Mouse (Mus musculus) neural tube, embryonic 15.5 days (tissue): ENCODE data around the gene Trim47. TPM values are rescaled to one million over a fixed set of nuclear protein-coding genes. Genes with fewer than 3 reads are reported as not detected.

ENCODE experiments used
- ATAC-seq: fragments of 200-750 bp; cut with Nextera tagmentation; 2 replicates; pipeline ENCODE4 v1.8.0; 2017; ENCODE audit warnings: mild to moderate bottlenecking, moderate TSS enrichment, moderate library complexity; ENCODE audit not compliant: low FRiP score
- H3K27ac ChIP-seq: fragments of 300-500 bp; sonication (generic); replicated peaks from 2 replicates; pipeline ENCODE4 v1.5.1; 2015; ENCODE audit warnings: mild to moderate bottlenecking, inconsistent platforms
- H3K27me3 ChIP-seq: fragments of 300-500 bp; sonication (generic); replicated peaks from 2 replicates; pipeline ENCODE4 v1.6.1; 2015; ENCODE audit warnings: inconsistent platforms
- H3K36me3 ChIP-seq: fragments of 300-500 bp; sonication (generic); 2 replicates; pipeline ENCODE4 v1.6.1; 2015; ENCODE audit warnings: inconsistent platforms
- H3K4me1 ChIP-seq: fragments of 300-500 bp; sonication (generic); 2 replicates; pipeline ENCODE4 v1.6.1; 2015; ENCODE audit warnings: inconsistent platforms
- H3K4me2 ChIP-seq: fragments of 300-500 bp; sonication (generic); 2 replicates; pipeline ENCODE4 v1.6.1; 2015; ENCODE audit warnings: inconsistent platforms, mild to moderate bottlenecking, moderate library complexity
- H3K4me3 ChIP-seq: fragments of 300-500 bp; sonication (generic); replicated peaks from 2 replicates; pipeline ENCODE4 v1.5.1; 2015; ENCODE audit warnings: mild to moderate bottlenecking, inconsistent platforms
- H3K9ac ChIP-seq: fragments of 300-500 bp; sonication (generic); replicated peaks from 2 replicates; pipeline ENCODE4 v1.6.1; 2015; ENCODE audit warnings: mild to moderate bottlenecking, inconsistent platforms
- H3K9me3 ChIP-seq: fragments of 300-500 bp; sonication (generic); replicated peaks from 2 replicates; pipeline ENCODE4 v1.6.1; 2016; ENCODE audit warnings: inconsistent platforms
- WGBS: fragments of 180-500 bp; shearing (Covaris S2); methylation state at CpG from one replicate; pipeline ENCODE4 v1.1.7; 2015; ENCODE audit warnings: mixed read lengths; 5-methylcytosine and 5-hydroxymethylcytosine counted together
- polyA plus RNA-seq: library from polyadenylated mRNA; unstranded; fragments of >200 nt; fragmentation: Nextera tagmentation; extraction: Ambion mirVana; gene quantifications from 2 replicates; pipeline ENCODE4 v1.2.1, GENCODE M21; 2015

Gene Trim47
- 9.8 TPM in 2 replicates for polyA plus RNA-seq

GRCm38 (mm10) chr11:116127156-116127980 is at the start of gene Trim47:
Gene Trim47 (minus strand): TSS chr11:116127210.
- H3K36me3 ChIP-seq: peaks cover 22% of the 10 kb centered on the region
- ATAC-seq: no peak
- peaks cover 43% of the 10 kb centered on the region for H3K4me1 ChIP-seq
- H3K27ac ChIP-seq: no peak within 1 kb of the TSS
- H3K9me3 ChIP-seq: no peaks in the 10 kb centered on the region
- 0 out of 2 replicates have a peak within 1 kb of the TSS, but pooled peaks have one; percentile 14 for H3K9ac ChIP-seq
- no peak within 1 kb of the TSS for H3K4me3 ChIP-seq
- WGBS: 34% methylated on average over 23 of the region's 23 CpGs
- 0 out of 2 replicates have a peak, but pooled peaks cover 2% of the 10 kb centered on the region for H3K27me3 ChIP-seq
- H3K4me2 ChIP-seq: peak within 1 kb of the TSS; percentile 27

GRCm38 (mm10) chr11:116176010-116176409 is 49.0 kb upstream of the Trim47 start:
- Histone ChIP-seq H3K4me1 (no peaks in the 10 kb centered on the region), H3K36me3 (peaks cover 91% of the 10 kb centered on the region), H3K27me3 (no peaks in the 10 kb centered on the region), H3K4me2 (no peak overlapping the region), H3K4me3 (no peak overlapping the region), H3K27ac (no peak overlapping the region), H3K9ac (no peak overlapping the region), H3K9me3 (no peaks in the 10 kb centered on the region)
- 88% methylated on average over 7 of the region's 7 CpGs for WGBS
- ATAC-seq: no peak

- Histone ChIP-seq H3K4me1 (no peaks in the 10 kb centered on the region), H3K27ac (no peak overlapping the region), H3K4me3 (no peak overlapping the region), H3K36me3 (peaks cover 80% of the 10 kb centered on the region), H3K9me3 (no peaks in the 10 kb centered on the region), H3K9ac (no peak overlapping the region), H3K27me3 (no peaks in the 10 kb centered on the region), H3K4me2 (no peak overlapping the region)
- 93% methylated on average over 22 of the region's 22 CpGs for WGBS
- no peak for ATAC-seq
Observed at GRCm38 (mm10) chr11:116174775-116175448, 47.9 kb upstream of the Trim47 start.

- Histone ChIP-seq H3K9ac (no peak overlapping the region), H3K27ac (no peak overlapping the region), H3K36me3 (peaks cover 54% of the 10 kb centered on the region), H3K4me2 (no peak overlapping the region), H3K4me1 (peaks cover 9% of the 10 kb centered on the region), H3K4me3 (no peak overlapping the region), H3K27me3 (no peaks in the 10 kb centered on the region), H3K9me3 (no peaks in the 10 kb centered on the region)
- no peak for ATAC-seq
- WGBS: 92% methylated on average over 2 of the region's 2 CpGs
Observed at GRCm38 (mm10) chr11:116171959-116172358, 44.9 kb upstream of the Trim47 start.

GRCm38 (mm10) chr11:116170003-116170800 is 43.2 kb upstream of the Trim47 start:
- Histone ChIP-seq H3K27me3 (no peaks in the 10 kb centered on the region), H3K9ac (no peak overlapping the region), H3K9me3 (no peaks in the 10 kb centered on the region), H3K27ac (no peak overlapping the region), H3K4me2 (no peak overlapping the region), H3K4me3 (no peak overlapping the region), H3K36me3 (peaks cover 46% of the 10 kb centered on the region), H3K4me1 (peaks cover 24% of the 10 kb centered on the region)
- no peak for ATAC-seq
- WGBS: 92% methylated on average over 5 of the region's 5 CpGs

- no peaks in the 10 kb centered on the region for H3K9me3 ChIP-seq
- H3K4me3 ChIP-seq: no peak overlapping the region
- H3K4me1 ChIP-seq: peaks cover 24% of the 10 kb centered on the region
- H3K4me2 ChIP-seq: no peak overlapping the region
- no peak overlapping the region for H3K27ac ChIP-seq
- H3K36me3 ChIP-seq: peaks cover 40% of the 10 kb centered on the region
- ATAC-seq: no peak
- H3K27me3 ChIP-seq: no peaks in the 10 kb centered on the region
- H3K9ac ChIP-seq: no peak overlapping the region
- WGBS: 82% methylated on average over 3 of the region's 3 CpGs
Observed at GRCm38 (mm10) chr11:116169214-116169613, 42.2 kb upstream of the Trim47 start.

GRCm38 (mm10) chr11:116167884-116168439 is 41.0 kb upstream of the Trim47 start, which contains the start of gene Fbf1:
Gene Fbf1 (minus strand): TSS chr11:116168166.
- Histone ChIP-seq H3K4me1 (peaks cover 33% of the 10 kb centered on the region), H3K27ac (peak within 1 kb of the TSS; percentile 93), H3K9ac (peak within 1 kb of the TSS; percentile 69), H3K36me3 (peaks cover 34% of the 10 kb centered on the region), H3K4me3 (peak within 1 kb of the TSS; percentile 71), H3K4me2 (peak within 1 kb of the TSS; percentile 76), H3K27me3 (no peaks in the 10 kb centered on the region), H3K9me3 (no peaks in the 10 kb centered on the region)
- WGBS: under 1% methylated on average over 40 of the region's 40 CpGs
- ATAC-seq: peak; percentile 97

- ATAC-seq: no peak
- Histone ChIP-seq H3K27ac (peak overlapping the region; percentile 93), H3K9me3 (no peaks in the 10 kb centered on the region), H3K4me3 (peak overlapping the region; percentile 71), H3K4me1 (peaks cover 41% of the 10 kb centered on the region), H3K4me2 (peak overlapping the region; percentile 76), H3K9ac (peak overlapping the region; percentile 69), H3K36me3 (peaks cover 28% of the 10 kb centered on the region), H3K27me3 (no peaks in the 10 kb centered on the region)
- WGBS: 4% methylated on average over 6 of the region's 6 CpGs
Observed at GRCm38 (mm10) chr11:116167232-116167631, 40.2 kb upstream of the Trim47 start.

- no peak overlapping the region for H3K27ac ChIP-seq
- H3K9me3 ChIP-seq: no peaks in the 10 kb centered on the region
- WGBS: 11% methylated on average over 9 of the region's 9 CpGs
- no peak for ATAC-seq
- H3K9ac ChIP-seq: no peak overlapping the region
- H3K4me2 ChIP-seq: 0 out of 2 replicates have a peak overlapping the region, but pooled peaks have one; percentile 11
- H3K4me3 ChIP-seq: no peak overlapping the region
- no peaks in the 10 kb centered on the region for H3K27me3 ChIP-seq
- peaks cover 45% of the 10 kb centered on the region for H3K36me3 ChIP-seq
- peaks cover 39% of the 10 kb centered on the region for H3K4me1 ChIP-seq
Observed at GRCm38 (mm10) chr11:116163002-116163401, 36.0 kb upstream of the Trim47 start.

- no peaks in the 10 kb centered on the region for H3K9me3 ChIP-seq
- 51% methylated on average over 10 of the region's 10 CpGs for WGBS
- peaks cover 36% of the 10 kb centered on the region for H3K4me1 ChIP-seq
- H3K36me3 ChIP-seq: peaks cover 52% of the 10 kb centered on the region
- H3K27ac ChIP-seq: no peak overlapping the region
- H3K4me3 ChIP-seq: no peak overlapping the region
- H3K4me2 ChIP-seq: no peak overlapping the region
- no peak for ATAC-seq
- no peaks in the 10 kb centered on the region for H3K27me3 ChIP-seq
- no peak overlapping the region for H3K9ac ChIP-seq
Observed at GRCm38 (mm10) chr11:116162146-116162545, 35.1 kb upstream of the Trim47 start.

GRCm38 (mm10) chr11:116161312-116161711 is 34.3 kb upstream of the Trim47 start:
- ATAC-seq: no peak
- peaks cover 59% of the 10 kb centered on the region for H3K36me3 ChIP-seq
- H3K27me3 ChIP-seq: no peaks in the 10 kb centered on the region
- 77% methylated on average over 12 of the region's 12 CpGs for WGBS
- H3K27ac ChIP-seq: no peak overlapping the region
- no peak overlapping the region for H3K4me2 ChIP-seq
- H3K9me3 ChIP-seq: no peaks in the 10 kb centered on the region
- H3K4me1 ChIP-seq: peaks cover 28% of the 10 kb centered on the region
- H3K4me3 ChIP-seq: no peak overlapping the region
- no peak overlapping the region for H3K9ac ChIP-seq
